Mouse (Mus musculus): ENCODE measurements around the gene Fem1a.

GRCm38 (mm10) chr17:56302363-56302996 is 45.9 kb downstream of the Fem1a start:
- TF ChIP-seq CTCF (IDR thresholded peaks at IDR 0.05; ENCODE audit: insufficient read depth, low read length) (no peak), POLR2A (IDR thresholded peaks at IDR 0.05; ENCODE audit: borderline replicate concordance, extremely low read depth, low read depth, low read length) (no peak)
